Mouse (Mus musculus): ENCODE results near the gene Desi1. TPM values are rescaled to one million over a fixed set of nuclear protein-coding genes. Genes with fewer than 3 reads are reported as not detected.

The Desi1 gene
- 40.3 and 45.1 TPM in 2 replicates for polyA plus RNA-seq (2014; fragmentation: Nextera tagmentation; extraction: Ambion mirVana)

DNA sequence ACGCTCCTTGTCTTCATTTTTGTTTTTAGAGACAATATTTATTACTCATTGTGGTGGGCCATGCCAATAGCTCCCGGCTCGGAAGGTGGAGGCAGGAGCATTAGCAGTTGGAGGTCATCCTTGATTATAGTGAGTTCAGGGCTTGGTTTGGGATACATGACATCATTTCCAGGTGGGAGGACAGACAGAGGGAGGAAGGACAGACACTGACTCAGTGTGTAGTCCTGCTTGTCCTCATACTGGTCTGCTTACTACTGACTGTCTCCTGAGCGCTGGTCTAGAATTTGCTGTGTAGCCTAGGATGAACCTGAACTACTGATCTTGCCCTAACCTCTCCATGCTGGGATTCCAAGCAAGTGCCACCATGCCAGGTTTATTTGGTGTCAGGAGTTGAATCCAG is at the start of gene Desi1:
Desi1 (minus strand) TSS at position 101 of the 400 bp plus-strand sequence.
- Histone ChIP-seq H3K36me3 (ENCODE audit: control insufficient read depth, insufficient read depth, low read length) (peaks cover 3% of the 10 kb centered on the region; the same call in 1 of the 2 replicates), H3K9me3 (ENCODE audit: control insufficient read depth, low read length) (no peaks in the 10 kb centered on the region), H3K27ac (ENCODE audit: low read depth, low read length) (no peak within 1 kb of the TSS), H3K9ac (ENCODE audit: low read length) (no peak within 1 kb of the TSS), H3K27me3 (ENCODE audit: control insufficient read depth, insufficient read depth, low read length) (no peaks in the 10 kb centered on the region), H3K4me3 (ENCODE audit: low read depth, low read length) (no peak within 1 kb of the TSS), H3K4me1 (replicated peaks; ENCODE audit: control insufficient read depth, insufficient read depth, low read length) (no peaks in the 10 kb centered on the region), H3K4me2 (ENCODE audit: low read depth, low read length, severe bottlenecking) (no peak within 1 kb of the TSS)
- WGBS, result 94% methylated on average over 4 of the region's 4 CpGs
- no peak for ATAC-seq (replicated peaks; ENCODE audit: low FRiP score)
- DNase-seq (ENCODE audit: low spot score), result no peak

DNA sequence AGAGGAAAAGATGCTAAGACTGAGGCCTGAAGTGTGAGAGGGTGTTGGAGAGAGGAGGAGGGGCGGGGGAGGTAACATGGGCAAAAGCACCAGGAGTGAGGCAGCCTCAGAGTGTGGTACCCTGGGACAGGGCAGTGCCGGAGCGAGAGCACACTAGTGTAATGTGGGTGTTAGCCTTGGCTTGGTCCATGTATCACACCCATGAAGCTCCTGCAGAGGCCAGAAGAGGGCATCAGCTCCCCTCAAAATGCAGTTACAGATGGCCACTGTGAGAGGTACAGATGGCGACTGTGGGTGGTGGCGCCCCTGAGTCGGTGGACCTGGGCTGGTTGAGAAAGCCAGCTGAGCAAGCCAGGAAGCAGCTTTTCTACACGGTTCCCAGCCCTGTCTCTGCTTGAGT is 47.5 kb upstream of the Desi1 start:
- 31% methylated on average over 7 of the region's 7 CpGs for WGBS
- Histone ChIP-seq H3K4me2 (ENCODE audit: low read depth, low read length, severe bottlenecking) (no peak overlapping the region), H3K4me3 (ENCODE audit: low read depth, low read length) (no peak overlapping the region), H3K36me3 (ENCODE audit: control insufficient read depth, insufficient read depth, low read length) (no peaks in the 10 kb centered on the region), H3K4me1 (replicated peaks; ENCODE audit: control insufficient read depth, insufficient read depth, low read length) (no peaks in the 10 kb centered on the region), H3K9ac (ENCODE audit: low read length) (no peak overlapping the region), H3K27ac (ENCODE audit: low read depth, low read length) (no peak overlapping the region), H3K9me3 (ENCODE audit: control insufficient read depth, low read length) (no peaks in the 10 kb centered on the region), H3K27me3 (ENCODE audit: control insufficient read depth, insufficient read depth, low read length) (no peaks in the 10 kb centered on the region)
- DNase-seq (ENCODE audit: low spot score) (peak; percentile 63), ATAC-seq (replicated peaks; ENCODE audit: low FRiP score) (no peak)

DNA sequence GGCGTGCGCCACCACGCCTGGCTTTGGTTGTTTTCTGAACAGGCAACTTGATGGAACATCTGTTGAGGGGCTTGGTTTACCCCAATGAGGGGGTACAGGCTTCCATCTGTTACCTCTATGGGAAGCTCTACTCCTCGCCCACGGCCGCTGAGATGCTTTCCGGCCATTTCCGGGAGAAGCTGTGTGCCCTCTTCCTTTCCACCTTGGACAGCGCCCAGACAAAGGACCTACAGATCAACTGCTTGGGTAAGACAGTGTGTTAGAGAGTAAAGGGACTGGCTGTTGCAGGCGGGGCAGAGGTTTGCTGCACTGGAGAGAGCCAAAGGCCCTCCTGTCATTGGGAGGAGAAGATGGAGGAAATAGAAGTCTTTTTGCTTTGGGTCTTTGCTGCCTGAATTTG is 46.2 kb upstream of the Desi1 start:
- Histone ChIP-seq H3K36me3 (ENCODE audit: control insufficient read depth, insufficient read depth, low read length) (no peaks in the 10 kb centered on the region), H3K4me3 (ENCODE audit: low read depth, low read length) (no peak overlapping the region), H3K4me2 (ENCODE audit: low read depth, low read length, severe bottlenecking) (no peak overlapping the region), H3K27me3 (ENCODE audit: control insufficient read depth, insufficient read depth, low read length) (no peaks in the 10 kb centered on the region), H3K9me3 (ENCODE audit: control insufficient read depth, low read length) (no peaks in the 10 kb centered on the region), H3K4me1 (replicated peaks; ENCODE audit: control insufficient read depth, insufficient read depth, low read length) (no peaks in the 10 kb centered on the region), H3K27ac (ENCODE audit: low read depth, low read length) (no peak overlapping the region), H3K9ac (ENCODE audit: low read length) (no peak overlapping the region)
- ATAC-seq (replicated peaks; ENCODE audit: low FRiP score), result no peak
- DNase-seq (ENCODE audit: low spot score), result no peak
- WGBS, result 63% methylated on average over 10 of the region's 10 CpGs

DNA sequence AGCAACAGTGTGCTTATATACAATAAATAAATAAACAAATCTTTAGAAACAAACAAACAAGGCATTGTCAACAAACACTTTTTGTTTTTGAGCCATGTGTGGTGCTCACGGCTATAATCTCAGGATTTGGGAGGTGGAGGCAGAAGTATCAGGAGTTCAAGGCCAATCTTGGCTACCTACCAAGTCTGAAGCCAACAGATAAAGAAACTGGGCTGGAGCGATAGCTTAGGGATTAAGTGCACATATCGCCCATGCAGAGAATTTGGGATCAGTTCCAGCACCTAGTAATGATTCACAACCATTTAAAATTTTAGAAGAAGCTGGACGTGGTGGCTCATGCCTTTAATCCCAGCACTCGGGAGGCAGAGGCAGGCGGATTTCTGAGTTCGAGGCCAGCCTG is 39.8 kb upstream of the Desi1 start:
- Histone ChIP-seq H3K27me3 (ENCODE audit: control insufficient read depth, insufficient read depth, low read length) (peaks cover 19% of the 10 kb centered on the region), H3K36me3 (ENCODE audit: control insufficient read depth, insufficient read depth, low read length) (no peaks in the 10 kb centered on the region), H3K27ac (ENCODE audit: low read depth, low read length) (no peak overlapping the region), H3K9ac (ENCODE audit: low read length) (no peak overlapping the region), H3K4me1 (replicated peaks; ENCODE audit: control insufficient read depth, insufficient read depth, low read length) (no peaks in the 10 kb centered on the region), H3K4me3 (ENCODE audit: low read depth, low read length) (no peak overlapping the region), H3K4me2 (ENCODE audit: low read depth, low read length, severe bottlenecking) (no peak overlapping the region), H3K9me3 (ENCODE audit: control insufficient read depth, low read length) (no peaks in the 10 kb centered on the region; the same call in 1 of the 2 replicates)
- DNase-seq (ENCODE audit: low spot score) (no peak), ATAC-seq (replicated peaks; ENCODE audit: low FRiP score) (no peak)
- 85% methylated on average over 7 of the region's 7 CpGs for WGBS

DNA sequence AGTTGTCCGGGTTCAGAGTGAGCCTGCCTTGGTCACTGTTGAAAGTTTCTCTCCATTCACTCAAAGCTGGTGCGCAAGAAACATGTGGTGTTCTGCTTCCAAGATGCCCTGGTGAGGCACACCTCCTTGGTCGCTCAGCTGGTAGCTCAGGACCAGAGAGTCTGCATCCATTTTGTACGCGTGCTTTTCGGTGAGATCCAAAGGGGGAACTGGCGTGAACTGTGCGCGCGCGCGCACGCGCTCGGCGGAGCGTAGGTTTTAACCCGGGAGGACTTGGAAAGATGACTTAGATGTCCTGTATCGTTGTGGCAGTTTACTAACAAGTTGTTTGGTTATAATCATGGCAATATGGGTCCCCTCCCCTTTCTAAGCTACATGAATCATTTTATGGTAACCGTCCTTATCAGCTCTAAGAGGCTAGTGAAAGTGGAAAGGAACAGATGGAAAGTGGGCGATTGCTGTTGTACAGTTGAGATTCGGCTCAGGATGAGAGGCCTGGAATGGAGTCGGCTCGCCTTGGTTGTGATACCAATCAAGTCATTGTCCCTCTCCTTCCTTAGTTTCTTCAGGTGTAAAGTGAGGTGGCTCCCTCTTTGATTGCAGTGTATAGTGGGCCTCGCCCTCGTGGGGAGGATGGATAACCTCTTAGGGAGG is 38.3 kb upstream of the Desi1 start:
- Histone ChIP-seq H3K4me3 (ENCODE audit: low read depth, low read length) (no peak overlapping the region), H3K36me3 (ENCODE audit: control insufficient read depth, insufficient read depth, low read length) (no peaks in the 10 kb centered on the region), H3K4me2 (ENCODE audit: low read depth, low read length, severe bottlenecking) (no peak overlapping the region), H3K27ac (ENCODE audit: low read depth, low read length) (no peak overlapping the region), H3K27me3 (ENCODE audit: control insufficient read depth, insufficient read depth, low read length) (peaks cover 19% of the 10 kb centered on the region), H3K9me3 (ENCODE audit: control insufficient read depth, low read length) (no peaks in the 10 kb centered on the region; the same call in 1 of the 2 replicates), H3K9ac (ENCODE audit: low read length) (no peak overlapping the region), H3K4me1 (replicated peaks; ENCODE audit: control insufficient read depth, insufficient read depth, low read length) (no peaks in the 10 kb centered on the region)
- DNase-seq (ENCODE audit: low spot score) (no peak), ATAC-seq (replicated peaks; ENCODE audit: low FRiP score) (no peak)
- 92% methylated on average over 26 of the region's 26 CpGs for WGBS

DNA sequence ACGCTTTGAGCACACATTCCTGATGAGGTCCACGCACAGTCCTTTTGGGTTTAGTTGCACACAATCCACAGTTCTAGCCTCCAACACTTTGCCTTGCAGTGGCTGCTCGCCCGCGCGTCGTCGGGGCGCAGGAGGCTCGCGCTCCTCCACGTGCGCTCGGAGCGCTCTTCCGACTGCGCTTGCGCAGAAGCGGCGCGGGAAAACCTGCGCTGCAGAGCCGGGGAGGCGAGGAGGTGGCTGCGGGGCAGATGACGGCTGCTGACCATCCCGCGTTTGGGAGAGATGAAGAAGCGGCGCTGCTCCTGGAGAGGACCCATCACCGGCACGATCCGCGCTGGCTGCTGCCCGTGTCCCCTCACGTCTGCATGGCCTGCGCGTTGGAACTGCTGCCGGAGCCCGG is 36.2 kb upstream of the Desi1 start, which contains the start of gene Mei1:
Mei1 (plus strand) TSS at position 99 of the 400 bp plus-strand sequence.
- Histone ChIP-seq H3K4me3 (ENCODE audit: low read depth, low read length) (no peak within 1 kb of the TSS), H3K27me3 (ENCODE audit: control insufficient read depth, insufficient read depth, low read length) (peaks cover 22% of the 10 kb centered on the region)
- WGBS, result 30% methylated on average over 40 of the region's 40 CpGs

DNA sequence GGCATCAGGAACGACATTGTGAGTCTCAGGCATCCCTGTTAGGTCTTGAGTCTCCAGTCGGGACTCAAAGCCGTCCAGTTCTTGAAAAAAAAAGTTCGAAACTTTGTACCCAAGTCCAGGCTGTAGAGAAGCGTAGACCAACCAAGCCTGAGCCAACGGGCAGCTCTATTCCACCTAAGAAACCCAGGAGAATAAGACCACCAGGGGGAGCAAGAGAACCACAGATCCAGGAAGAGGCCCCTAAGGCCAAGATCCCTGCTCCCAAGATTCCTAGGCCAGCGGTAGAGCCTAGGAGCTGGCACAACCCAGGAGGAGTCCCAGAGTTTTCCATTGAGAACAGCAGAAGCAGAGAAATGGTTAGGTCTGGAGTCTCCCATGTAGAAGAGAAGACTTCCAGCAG is 31.8 kb upstream of the Desi1 start:
- Histone ChIP-seq H3K27me3 (ENCODE audit: control insufficient read depth, insufficient read depth, low read length) (peaks cover 19% of the 10 kb centered on the region), H3K27ac (ENCODE audit: low read depth, low read length) (no peak overlapping the region), H3K9me3 (ENCODE audit: control insufficient read depth, low read length) (no peaks in the 10 kb centered on the region; the same call in 1 of the 2 replicates), H3K9ac (ENCODE audit: low read length) (no peak overlapping the region), H3K36me3 (ENCODE audit: control insufficient read depth, insufficient read depth, low read length) (no peaks in the 10 kb centered on the region), H3K4me2 (ENCODE audit: low read depth, low read length, severe bottlenecking) (no peak overlapping the region), H3K4me3 (ENCODE audit: low read depth, low read length) (no peak overlapping the region), H3K4me1 (replicated peaks; ENCODE audit: control insufficient read depth, insufficient read depth, low read length) (no peaks in the 10 kb centered on the region)
- WGBS, result 30% methylated on average over 7 of the region's 7 CpGs
- DNase-seq (ENCODE audit: low spot score), result peak; percentile 80
- ATAC-seq (replicated peaks; ENCODE audit: low FRiP score), result no peak

More for the DNA sequence above, 36.2 kb upstream of the Desi1 start, which contains the start of gene Mei1:
- DNase-seq (ENCODE audit: low spot score) (peak; percentile 58), ATAC-seq (replicated peaks; ENCODE audit: low FRiP score) (no peak)
- Histone ChIP-seq H3K9ac (ENCODE audit: low read length) (no peak within 1 kb of the TSS), H3K4me2 (ENCODE audit: low read depth, low read length, severe bottlenecking) (no peak within 1 kb of the TSS), H3K27ac (ENCODE audit: low read depth, low read length) (no peak within 1 kb of the TSS), H3K36me3 (ENCODE audit: control insufficient read depth, insufficient read depth, low read length) (no peaks in the 10 kb centered on the region), H3K9me3 (ENCODE audit: control insufficient read depth, low read length) (no peaks in the 10 kb centered on the region; the same call in 1 of the 2 replicates), H3K4me1 (replicated peaks; ENCODE audit: control insufficient read depth, insufficient read depth, low read length) (no peaks in the 10 kb centered on the region)

DNA sequence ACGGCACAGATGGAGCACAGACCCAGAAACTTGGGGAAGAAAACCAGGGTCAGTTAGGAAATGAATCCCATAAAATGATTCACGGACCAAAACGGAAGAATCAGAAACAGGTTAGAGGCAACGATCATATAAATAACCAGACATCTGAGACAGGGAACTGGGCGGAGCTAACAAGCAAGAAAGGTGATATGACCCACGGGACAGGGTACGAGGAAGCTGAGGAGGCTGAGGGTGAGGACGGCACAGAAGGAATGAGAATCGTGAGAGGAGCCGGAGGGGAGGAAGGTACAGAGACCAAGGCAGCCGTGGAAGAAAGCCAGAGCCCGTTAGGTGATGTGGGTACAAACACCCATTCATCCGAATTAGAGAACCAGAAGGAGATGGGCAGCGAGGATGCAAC is 30.2 kb upstream of the Desi1 start:
- 80% methylated on average over 14 of the region's 14 CpGs for WGBS
- no peak for DNase-seq (ENCODE audit: low spot score)
- H3K27ac ChIP-seq (ENCODE audit: low read depth, low read length), result no peak overlapping the region
- H3K36me3 ChIP-seq (ENCODE audit: control insufficient read depth, insufficient read depth, low read length), result no peaks in the 10 kb centered on the region
- H3K4me3 ChIP-seq (ENCODE audit: low read depth, low read length), result no peak overlapping the region
- H3K9ac ChIP-seq (ENCODE audit: low read length), result no peak overlapping the region
- no peaks in the 10 kb centered on the region for H3K9me3 ChIP-seq (ENCODE audit: control insufficient read depth, low read length)
- ATAC-seq (replicated peaks; ENCODE audit: low FRiP score), result no peak
- no peaks in the 10 kb centered on the region for H3K4me1 ChIP-seq (replicated peaks; ENCODE audit: control insufficient read depth, insufficient read depth, low read length)
- peaks cover 6% of the 10 kb centered on the region for H3K27me3 ChIP-seq (ENCODE audit: control insufficient read depth, insufficient read depth, low read length)
- no peak overlapping the region for H3K4me2 ChIP-seq (ENCODE audit: low read depth, low read length, severe bottlenecking)

DNA sequence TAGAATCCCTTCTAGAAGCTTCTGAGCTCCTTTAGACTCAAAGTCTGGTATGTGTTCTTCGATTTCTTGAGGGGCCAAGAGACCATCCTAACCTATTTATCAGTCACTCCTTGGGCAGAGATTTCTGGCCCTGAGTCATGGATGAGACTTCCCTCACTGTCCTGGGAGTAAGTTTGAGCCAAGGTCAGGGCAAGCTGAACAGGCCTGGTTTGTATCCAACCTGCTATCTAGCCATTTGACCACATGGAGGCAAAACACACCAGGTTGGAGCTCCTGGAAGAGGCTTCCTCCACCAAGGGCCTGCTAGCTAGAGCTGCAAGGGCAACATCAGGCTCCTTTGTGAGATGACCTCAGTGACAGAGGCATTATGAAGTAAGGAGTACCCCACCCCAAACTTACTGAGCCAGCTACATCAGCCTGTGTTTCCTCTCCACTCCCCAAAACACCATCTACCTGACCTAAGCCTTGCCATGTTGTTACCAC is 25.1 kb upstream of the Desi1 start, which contains the start of gene 4930407I10Rik:
4930407I10Rik (plus strand) TSS at position 433 of the 483 bp plus-strand sequence.
- Histone ChIP-seq H3K4me1 (replicated peaks; ENCODE audit: control insufficient read depth, insufficient read depth, low read length) (no peaks in the 10 kb centered on the region), H3K27ac (ENCODE audit: low read depth, low read length) (no peak within 1 kb of the TSS), H3K9ac (ENCODE audit: low read length) (no peak within 1 kb of the TSS), H3K27me3 (ENCODE audit: control insufficient read depth, insufficient read depth, low read length) (no peaks in the 10 kb centered on the region; the same call in 1 of the 2 replicates), H3K9me3 (ENCODE audit: control insufficient read depth, low read length) (no peaks in the 10 kb centered on the region), H3K36me3 (ENCODE audit: control insufficient read depth, insufficient read depth, low read length) (no peaks in the 10 kb centered on the region), H3K4me2 (ENCODE audit: low read depth, low read length, severe bottlenecking) (no peak within 1 kb of the TSS), H3K4me3 (ENCODE audit: low read depth, low read length) (no peak within 1 kb of the TSS)
- no peak for ATAC-seq (replicated peaks; ENCODE audit: low FRiP score)
- WGBS, result 88% methylated on average over 1 of the region's 1 CpGs
- no peak for DNase-seq (ENCODE audit: low spot score)

Data from forebrain, embryonic 11.5 days (tissue).